Mouse (Mus musculus) olfactory bulb, adult 2 months (tissue): ENCODE results near the gene Dnajc4. TPM values are rescaled to one million over a fixed set of nuclear protein-coding genes. Genes with fewer than 3 reads are reported as not detected.

Source experiments
- H3K27ac ChIP-seq: fragments of 200-500 bp; 2 replicates; pipeline ENCODE4 v1.5.1; 2012; ENCODE audit warnings: low read depth, low read length; ENCODE audit not compliant: insufficient read depth
- H3K4me1 ChIP-seq: fragments of 200-500 bp; 2 replicates; pipeline ENCODE4 v1.6.1; 2012; ENCODE audit warnings: low read length; ENCODE audit not compliant: control insufficient read depth, insufficient read depth
- H3K4me3 ChIP-seq: fragments of 200-500 bp; 2 replicates; pipeline ENCODE4 v1.5.1; 2012; ENCODE audit warnings: mild to moderate bottlenecking, low read depth, low read length, moderate library complexity; ENCODE audit not compliant: insufficient read depth
- CTCF ChIP-seq: fragments of 200-500 bp; IDR thresholded peaks from 2 replicates; pipeline ENCODE4 v1.5.1; 2012; ENCODE audit warnings: low read depth, mild to moderate bottlenecking, low read length, moderate library complexity; ENCODE audit not compliant: insufficient read depth
- POLR2A ChIP-seq: fragments of 200-500 bp; IDR thresholded peaks from 2 replicates; pipeline ENCODE4 v1.6.1; 2012; ENCODE audit warnings: mild to moderate bottlenecking, low read depth, low read length, moderate library complexity; ENCODE audit not compliant: insufficient read depth
- WGBS: fragments of 180-500 bp; shearing (Covaris S2); methylation state at CpG from one replicate; pipeline ENCODE4 v1.1.7; 2018; 5-methylcytosine and 5-hydroxymethylcytosine counted together
- polyA plus RNA-seq: library from polyadenylated mRNA; stranded (reverse); fragments of >200 nt; gene quantifications from 2 replicates; pipeline ENCODE4 v1.2.4, GENCODE M21; 2012; ENCODE audit warnings: low replicate concordance; ENCODE audit not compliant: missing spikeins, insufficient read depth, insufficient read length

The Dnajc4 gene
- polyA plus RNA-seq, 1 experiment, result not detected

GRCm38 (mm10) chr19:6979001-6979479 is 13.3 kb downstream of the Dnajc4 start:
- Histone ChIP-seq H3K27ac (peak overlapping the region; percentile 84), H3K4me3 (peak overlapping the region; percentile 70), H3K4me1 (peaks cover 27% of the 10 kb centered on the region)
- WGBS, result 8% methylated on average over 11 of the region's 11 CpGs
- TF ChIP-seq CTCF, result no peak
- TF ChIP-seq POLR2A, result no peak

- 36% methylated on average over 3 of the region's 3 CpGs for WGBS
These were observed 13.8 kb downstream of the Dnajc4 start for GRCm38 (mm10) chr19:6978639-6978974.

DNA sequence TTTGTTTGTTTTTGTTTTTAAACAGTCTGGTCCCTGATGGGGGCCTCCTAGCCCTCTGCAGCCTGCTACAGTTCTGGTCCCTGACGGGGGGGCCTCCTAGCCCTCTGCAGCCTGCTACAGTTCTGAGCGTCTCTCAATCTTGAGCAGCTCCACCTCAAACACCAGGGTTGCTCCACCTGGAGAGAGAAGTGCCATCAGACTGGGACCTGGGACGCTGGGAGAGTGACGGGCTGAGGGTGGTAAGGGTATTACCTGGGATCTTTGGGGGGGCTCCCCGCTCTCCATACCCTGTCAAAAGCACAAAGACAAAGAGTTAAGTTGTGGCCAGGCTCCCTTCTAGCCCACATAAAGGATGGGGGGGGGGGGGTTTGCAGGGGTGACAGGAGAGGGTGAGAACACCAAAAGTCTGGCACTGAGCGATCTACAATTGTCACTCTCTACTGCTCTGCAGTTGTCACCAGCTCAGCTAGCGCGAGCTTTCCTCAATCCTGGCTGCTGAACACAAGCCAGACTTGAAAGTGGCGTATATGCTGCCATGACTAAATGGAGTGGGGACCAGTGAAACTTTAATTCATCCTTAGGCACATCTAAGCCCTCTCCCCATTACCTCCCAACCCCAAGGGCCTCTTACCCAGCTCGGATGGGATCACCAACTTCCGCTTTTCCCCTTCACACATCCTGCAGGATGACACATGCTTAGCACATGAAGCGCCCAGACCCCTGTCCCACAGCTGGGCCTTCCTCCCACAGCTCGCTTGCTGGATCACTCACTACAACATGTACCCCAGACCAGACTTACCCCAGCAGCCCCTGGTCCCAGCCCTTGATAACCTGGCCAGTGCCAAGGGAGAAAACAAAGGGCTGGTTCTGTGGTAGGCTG is 14.4 kb downstream of the Dnajc4 start:
- TF ChIP-seq POLR2A (no peak), CTCF (no peak)
- 68% methylated on average over 13 of the region's 13 CpGs for WGBS
- H3K4me3 ChIP-seq, result no peak overlapping the region
- H3K27ac ChIP-seq, result 0 out of 2 replicates have a peak overlapping the region, but pooled peaks have one; percentile 16
- H3K4me1 ChIP-seq, result peaks cover 28% of the 10 kb centered on the region

More at GRCm38 (mm10) chr19:6978639-6978974, 13.8 kb downstream of the Dnajc4 start:
- peak overlapping the region; percentile 16; the same call in 1 of the 2 replicates for H3K27ac ChIP-seq
- H3K4me1 ChIP-seq, result peaks cover 28% of the 10 kb centered on the region
- no peak for TF ChIP-seq CTCF
- no peak for TF ChIP-seq POLR2A
- peak overlapping the region; percentile 70; the same call in 1 of the 2 replicates for H3K4me3 ChIP-seq

- Histone ChIP-seq H3K27ac (peak within 1 kb of the TSS; percentile 48), H3K4me3 (peak within 1 kb of the TSS; percentile 60), H3K4me1 (peaks cover 29% of the 10 kb centered on the region)
- 3% methylated on average over 16 of the region's 16 CpGs for WGBS
- TF ChIP-seq CTCF (no peak), POLR2A (no peak)
These were observed 16.5 kb downstream of the Dnajc4 start, which contains the start of gene Plcb3 for GRCm38 (mm10) chr19:6975537-6976521. Gene Plcb3 (minus strand): TSS chr19:6976470.

- Histone ChIP-seq H3K4me1 (peaks cover 42% of the 10 kb centered on the region), H3K4me3 (peak within 1 kb of the TSS; percentile 60), H3K27ac (peak within 1 kb of the TSS; percentile 43)
- 3% methylated on average over 75 of the region's 84 CpGs for WGBS
- TF ChIP-seq CTCF, result no peak
- TF ChIP-seq POLR2A, result peak; percentile 18; the same call in 1 of the 2 replicates
These were observed 17.9 kb downstream of the Dnajc4 start, which contains the start of gene Ppp1r14b for GRCm38 (mm10) chr19:6974211-6975205. Gene Ppp1r14b (plus strand): TSS chr19:6974968.

GRCm38 (mm10) chr19:6973581-6974190 is 18.7 kb downstream of the Dnajc4 start:
- TF ChIP-seq POLR2A, result no peak
- TF ChIP-seq CTCF, result no peak
- Histone ChIP-seq H3K27ac (no peak overlapping the region), H3K4me3 (no peak overlapping the region), H3K4me1 (peaks cover 41% of the 10 kb centered on the region)
- WGBS, result 35% methylated on average over 12 of the region's 12 CpGs

DNA sequence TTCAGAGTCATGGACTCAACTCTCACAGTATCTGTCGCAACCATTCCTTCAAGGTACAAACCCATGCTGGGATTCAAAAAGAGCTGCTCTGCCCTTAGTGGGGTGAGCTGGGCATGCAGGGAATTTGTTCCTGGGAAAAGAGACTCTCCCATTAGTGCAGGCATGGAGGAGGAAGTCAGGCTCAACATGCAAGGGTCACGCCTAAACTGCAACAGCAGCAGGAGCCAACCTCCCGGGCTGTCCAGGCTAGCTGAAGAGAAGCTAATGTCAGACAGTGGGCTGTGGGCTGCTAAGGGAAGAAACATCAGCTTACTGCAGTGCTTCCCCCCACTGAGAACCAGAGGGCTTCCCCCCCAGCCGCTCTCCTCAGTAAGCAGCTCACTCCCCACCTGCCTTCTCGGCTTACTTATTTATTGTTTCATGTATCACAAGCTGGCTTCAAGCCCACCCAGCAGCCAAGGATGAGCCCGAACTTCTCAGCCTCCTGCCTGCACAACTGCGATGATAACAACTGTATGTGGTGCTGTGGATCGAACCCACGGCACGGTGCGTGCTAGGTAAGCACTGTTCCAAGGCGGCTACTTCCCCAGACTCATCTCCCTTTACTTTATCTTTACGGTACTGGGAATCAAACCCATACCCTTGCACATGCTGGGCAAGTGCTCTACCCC is 20.0 kb downstream of the Dnajc4 start:
- Histone ChIP-seq H3K27ac (no peak overlapping the region), H3K4me1 (peaks cover 31% of the 10 kb centered on the region), H3K4me3 (no peak overlapping the region)
- 86% methylated on average over 13 of the region's 13 CpGs for WGBS
- TF ChIP-seq CTCF (no peak), POLR2A (no peak)
